Mouse (Mus musculus) midbrain, embryonic 11.5 days (tissue): ENCODE results near the gene Rnf13. TPM values are rescaled to one million over a fixed set of nuclear protein-coding genes. Genes with fewer than 3 reads are reported as not detected.
"Not testable (repeated sequence)": the region's sequence is repeated elsewhere in the genome, so short reads cannot be mapped to it uniquely, and the experiment has no call there.

Source experiments
- ATAC-seq: fragments of 200-750 bp; cut with Nextera tagmentation; 2 replicates; pipeline ENCODE4 v1.8.0; 2017; ENCODE audit warnings: moderate TSS enrichment, moderate library complexity; ENCODE audit not compliant: low FRiP score
- DNase-seq: peaks from one replicate; pipeline ENCODE4 v3.0.0; 2015; ENCODE audit warnings: low spot score; ENCODE audit errors: missing footprints
- H3K27ac ChIP-seq: fragments of 300-500 bp; sonication (generic); 2 replicates; pipeline ENCODE4 v1.5.1; 2014; ENCODE audit warnings: low read depth, low read length
- H3K27me3 ChIP-seq: fragments of 300-500 bp; sonication (generic); 2 replicates; pipeline ENCODE4 v1.6.1; 2014; ENCODE audit warnings: mild to moderate bottlenecking, low read length, moderate library complexity, mixed read lengths; ENCODE audit not compliant: control insufficient read depth, insufficient read depth
- H3K36me3 ChIP-seq: fragments of 300-500 bp; sonication (generic); 2 replicates; pipeline ENCODE4 v1.6.1; 2014; ENCODE audit warnings: mild to moderate bottlenecking, low read length, moderate library complexity, mixed read lengths; ENCODE audit not compliant: control insufficient read depth, insufficient read depth
- H3K4me1 ChIP-seq: fragments of 300-500 bp; sonication (generic); 2 replicates; pipeline ENCODE4 v1.6.1; 2014; ENCODE audit warnings: low read length; ENCODE audit not compliant: control insufficient read depth, insufficient read depth
- H3K4me2 ChIP-seq: fragments of 300-500 bp; sonication (generic); 2 replicates; pipeline ENCODE4 v1.6.1; 2014; ENCODE audit warnings: mild to moderate bottlenecking, moderate library complexity
- H3K4me3 ChIP-seq: fragments of 300-500 bp; sonication (generic); 2 replicates; pipeline ENCODE4 v1.5.1; 2014; ENCODE audit warnings: low read depth, low read length
- H3K9ac ChIP-seq: fragments of 300-500 bp; sonication (generic); 2 replicates; pipeline ENCODE4 v1.6.1; 2014; ENCODE audit warnings: low read length
- H3K9me3 ChIP-seq: fragments of 300-500 bp; sonication (generic); 2 replicates; pipeline ENCODE4 v1.6.1; 2016; ENCODE audit warnings: low read length; ENCODE audit not compliant: control insufficient read depth
- WGBS: fragments of 180-500 bp; shearing (Covaris S2); extraction: QIAGEN DNeasy Blood & Tissue Kit; methylation state at CpG from one replicate; pipeline ENCODE4 v1.1.7; 2014; 5-methylcytosine and 5-hydroxymethylcytosine counted together
- polyA plus RNA-seq: library from polyadenylated mRNA; unstranded; fragments of >200 nt; fragmentation: Nextera tagmentation; extraction: Ambion mirVana; gene quantifications from 2 replicates; pipeline ENCODE4 v1.2.1, GENCODE M21; 2014

Rnf13 gene
- polyA plus RNA-seq, 1 experiment from 2014 or later = 59.4 TPM

- no peak for DNase-seq
- H3K27me3 ChIP-seq = no peaks in the 10 kb centered on the region
- no peak overlapping the region for H3K27ac ChIP-seq
- H3K9ac ChIP-seq = no peak overlapping the region
- 97% methylated on average over 1 of the region's 1 CpGs for WGBS
- no peaks in the 10 kb centered on the region for H3K36me3 ChIP-seq
- no peak overlapping the region for H3K4me3 ChIP-seq
- peaks cover 9% of the 10 kb centered on the region for H3K4me1 ChIP-seq
- ATAC-seq = no peak
- H3K9me3 ChIP-seq = no peaks in the 10 kb centered on the region
- H3K4me2 ChIP-seq = no peak overlapping the region
These were observed 4.0 kb downstream of the Rnf13 start for GRCm38 (mm10) chr3:57739830-57740229.

DNA sequence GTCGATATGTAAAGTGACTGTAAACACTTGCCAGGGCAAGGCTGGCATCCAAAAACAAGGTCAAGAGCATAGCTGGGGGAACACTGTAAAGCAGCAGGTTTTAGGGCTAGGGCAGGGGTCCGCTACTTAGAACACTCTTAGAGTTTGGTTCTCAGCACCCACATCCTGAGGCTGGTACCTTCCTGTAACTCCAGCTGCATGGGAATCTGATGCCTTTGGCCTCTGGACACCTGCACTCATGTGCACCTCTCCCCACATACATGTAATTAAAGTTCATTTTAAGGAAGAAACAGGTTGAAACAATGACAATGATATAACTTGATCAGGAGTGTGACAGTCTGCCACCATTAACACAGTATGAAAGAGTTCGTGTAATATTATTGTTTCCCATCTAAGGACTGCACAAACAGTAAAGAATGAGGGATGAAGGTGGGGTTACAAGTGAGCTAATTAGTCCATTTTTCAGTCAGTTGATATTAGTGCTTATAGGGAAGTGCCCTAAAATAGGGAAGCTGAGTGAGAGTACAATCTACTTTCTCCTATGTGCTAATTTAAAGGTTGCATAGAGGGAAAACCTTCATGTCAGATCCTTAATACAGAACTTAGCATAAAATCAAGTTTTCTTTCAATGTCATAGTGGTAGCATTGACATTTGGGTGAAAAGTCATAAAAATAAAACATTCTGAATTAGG is 12.9 kb downstream of the Rnf13 start:
- no peak overlapping the region for H3K4me3 ChIP-seq
- no peaks in the 10 kb centered on the region for H3K9me3 ChIP-seq
- DNase-seq (no peak), ATAC-seq (no peak)
- H3K4me2 ChIP-seq = no peak overlapping the region
- no peaks in the 10 kb centered on the region for H3K36me3 ChIP-seq
- no peaks in the 10 kb centered on the region for H3K27me3 ChIP-seq
- WGBS = 91% methylated on average over 3 of the region's 3 CpGs
- no peak overlapping the region for H3K9ac ChIP-seq
- no peak overlapping the region for H3K27ac ChIP-seq
- no peaks in the 10 kb centered on the region for H3K4me1 ChIP-seq

DNA sequence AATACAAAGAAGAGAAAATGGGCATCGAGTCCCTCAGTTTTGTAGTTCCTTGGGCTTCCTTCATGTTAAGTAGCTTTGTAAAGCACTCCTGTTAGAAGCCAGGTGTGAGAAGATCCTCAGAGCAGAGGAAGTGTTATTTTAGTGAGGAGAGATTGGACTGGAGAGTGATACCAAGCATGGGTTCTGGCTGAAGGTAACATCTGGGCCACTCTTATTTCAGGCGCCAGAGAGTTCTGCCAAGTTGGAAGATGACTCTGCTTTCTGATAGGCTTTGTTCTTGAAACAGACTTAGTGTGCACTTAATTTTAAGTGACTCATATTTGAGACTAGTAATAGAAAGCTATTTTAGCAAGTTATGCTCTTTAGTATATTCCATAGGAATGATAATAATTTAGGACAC is 41.1 kb downstream of the Rnf13 start:
- ATAC-seq (no peak), DNase-seq (no peak)
- 93% methylated on average over 2 of the region's 2 CpGs for WGBS
- Histone ChIP-seq H3K27ac (no peak overlapping the region), H3K36me3 (no peaks in the 10 kb centered on the region), H3K27me3 (no peaks in the 10 kb centered on the region), H3K4me3 (no peak overlapping the region), H3K4me2 (no peak overlapping the region), H3K4me1 (no peaks in the 10 kb centered on the region), H3K9me3 (no peaks in the 10 kb centered on the region), H3K9ac (no peak overlapping the region)

DNA sequence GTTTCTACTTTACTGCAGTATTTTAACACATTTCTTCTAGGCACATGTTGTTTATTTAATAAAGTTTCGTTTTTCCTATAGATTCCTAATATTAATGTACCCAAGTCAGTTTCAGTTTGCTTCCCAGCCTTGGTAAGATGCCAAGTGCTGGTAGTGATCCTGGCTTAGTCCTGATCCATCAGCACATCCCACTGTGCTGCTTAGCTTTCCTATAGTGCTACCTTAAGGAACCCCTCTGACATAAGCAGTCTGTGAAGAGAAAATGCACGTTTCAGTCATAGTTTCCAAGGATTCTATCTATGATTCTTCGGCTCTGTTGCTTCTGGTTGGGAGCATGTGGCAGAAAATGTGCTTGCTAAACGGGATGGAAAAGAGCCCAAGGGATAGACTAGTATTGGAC is 52.6 kb downstream of the Rnf13 start:
- Histone ChIP-seq H3K4me1 (no peaks in the 10 kb centered on the region), H3K27ac (no peak overlapping the region), H3K4me3 (no peak overlapping the region), H3K4me2 (no peak overlapping the region), H3K9me3 (no peaks in the 10 kb centered on the region), H3K36me3 (no peaks in the 10 kb centered on the region), H3K9ac (no peak overlapping the region), H3K27me3 (no peaks in the 10 kb centered on the region)
- ATAC-seq = no peak
- no peak for DNase-seq
- WGBS = 78% methylated on average over 4 of the region's 4 CpGs

GRCm38 (mm10) chr3:57789005-57789962 is 53.4 kb downstream of the Rnf13 start:
- no peak overlapping the region for H3K4me3 ChIP-seq
- no peak overlapping the region for H3K9ac ChIP-seq
- ATAC-seq (no peak), DNase-seq (no peak)
- WGBS = 87% methylated on average over 7 of the region's 7 CpGs
- H3K9me3 ChIP-seq = no peaks in the 10 kb centered on the region
- H3K4me1 ChIP-seq = no peaks in the 10 kb centered on the region
- no peak overlapping the region for H3K4me2 ChIP-seq
- H3K27me3 ChIP-seq = no peaks in the 10 kb centered on the region
- no peaks in the 10 kb centered on the region for H3K36me3 ChIP-seq
- H3K27ac ChIP-seq = no peak overlapping the region

GRCm38 (mm10) chr3:57791104-57791503 is 55.2 kb downstream of the Rnf13 start:
- ATAC-seq = no peak
- Histone ChIP-seq H3K9ac (no peak overlapping the region), H3K4me3 (no peak overlapping the region), H3K27me3 (no peaks in the 10 kb centered on the region), H3K36me3 (no peaks in the 10 kb centered on the region), H3K4me2 (no peak overlapping the region), H3K27ac (no peak overlapping the region), H3K9me3 (no peaks in the 10 kb centered on the region), H3K4me1 (no peaks in the 10 kb centered on the region)
- 56% methylated on average over 3 of the region's 3 CpGs for WGBS
- no peak for DNase-seq

DNA sequence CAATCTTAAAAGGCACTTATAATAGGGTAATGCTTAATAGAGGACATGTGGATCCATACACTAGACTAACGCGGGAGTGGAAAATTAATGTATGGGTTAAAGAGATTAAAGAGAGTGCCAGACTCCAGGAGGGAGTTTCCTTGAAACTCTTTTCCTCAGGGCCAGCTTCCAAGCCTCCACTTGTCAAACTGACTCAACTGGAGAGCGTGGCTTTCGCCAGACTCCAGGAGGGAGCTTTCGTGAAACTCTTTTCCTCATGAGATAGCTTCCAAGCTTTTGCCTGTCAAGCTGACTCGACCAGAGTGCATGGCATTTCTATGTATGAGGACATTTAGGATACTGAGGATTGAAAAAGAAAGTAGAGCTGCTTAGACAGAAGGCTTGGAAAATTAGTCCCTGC is 59.2 kb downstream of the Rnf13 start:
- H3K9ac ChIP-seq, H3K27ac ChIP-seq, H3K27me3 ChIP-seq, H3K9me3 ChIP-seq, ATAC-seq, H3K4me1 ChIP-seq, H3K4me3 ChIP-seq, DNase-seq, H3K4me2 ChIP-seq, H3K36me3 ChIP-seq: not testable (repeated sequence)
- WGBS = 72% methylated on average over 6 of the region's 6 CpGs

GRCm38 (mm10) chr3:57815447-57815846 is 79.6 kb downstream of the Rnf13 start:
- H3K27me3 ChIP-seq = no peaks in the 10 kb centered on the region
- peak; percentile 14; the same call in 1 of the 2 replicates for ATAC-seq
- H3K36me3 ChIP-seq = no peaks in the 10 kb centered on the region
- no peak overlapping the region for H3K4me2 ChIP-seq
- no peak overlapping the region for H3K27ac ChIP-seq
- H3K4me3 ChIP-seq = no peak overlapping the region
- H3K9ac ChIP-seq = no peak overlapping the region
- DNase-seq = no peak
- H3K4me1 ChIP-seq = no peaks in the 10 kb centered on the region
- no peaks in the 10 kb centered on the region for H3K9me3 ChIP-seq
- WGBS = 83% methylated on average over 6 of the region's 6 CpGs

DNA sequence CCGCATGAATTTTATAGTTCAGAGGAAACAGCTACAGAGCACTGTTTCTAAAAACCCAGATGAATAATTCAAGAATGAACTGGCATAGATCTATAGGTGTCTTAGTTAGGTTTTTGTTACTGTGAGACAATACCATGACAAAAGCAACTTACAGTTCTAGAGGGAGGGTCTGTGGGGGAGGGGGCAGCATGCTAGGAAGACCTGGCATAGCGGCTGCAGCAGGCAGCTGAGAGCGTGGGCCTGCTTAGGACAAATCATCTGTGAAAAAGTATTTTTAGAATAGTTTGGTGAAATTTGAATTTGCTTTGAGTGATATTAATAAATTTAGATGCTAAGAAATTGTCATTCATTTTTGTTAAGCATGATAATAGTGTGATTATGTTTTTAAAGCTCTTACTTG is 90.0 kb downstream of the Rnf13 start:
- no peaks in the 10 kb centered on the region for H3K27me3 ChIP-seq
- no peak overlapping the region for H3K4me2 ChIP-seq
- no peak overlapping the region for H3K4me3 ChIP-seq
- H3K36me3 ChIP-seq = no peaks in the 10 kb centered on the region
- H3K4me1 ChIP-seq = no peaks in the 10 kb centered on the region
- ATAC-seq (no peak), DNase-seq (no peak)
- H3K27ac ChIP-seq = no peak overlapping the region
- no peaks in the 10 kb centered on the region for H3K9me3 ChIP-seq
- WGBS = 89% methylated on average over 3 of the region's 3 CpGs
- H3K9ac ChIP-seq = no peak overlapping the region
